Mouse (Mus musculus): ENCODE results near the gene Gp2. TPM values are rescaled to one million over a fixed set of nuclear protein-coding genes. Genes with fewer than 3 reads are reported as not detected.

Gene Gp2
- not detected in 2 replicates for polyA plus RNA-seq (2012; rRNA removed)

DNA sequence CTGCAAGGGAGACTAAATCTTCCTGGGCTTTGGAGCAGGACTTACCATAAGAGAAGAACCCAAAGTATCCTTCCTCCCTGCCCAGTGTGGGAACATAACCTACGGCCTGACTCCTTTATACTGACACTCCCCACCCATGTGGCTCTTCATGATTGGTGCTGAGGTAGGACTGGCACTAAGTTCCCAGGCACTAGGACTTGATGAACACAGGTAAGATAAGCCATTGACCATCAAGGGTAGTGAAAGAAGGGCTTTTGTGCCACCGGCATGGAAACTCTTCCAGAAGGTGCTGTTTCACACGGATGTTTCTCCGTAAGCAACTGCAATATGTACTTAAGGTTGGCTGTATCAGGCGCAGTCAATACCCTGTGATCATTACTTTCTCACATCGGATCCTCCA, at the start of gene Gp2:
Gp2 (minus strand) TSS at position 101 of the 400 bp plus-strand sequence.

GRCm38 (mm10) chr7:119479256-119479655, 20.2 kb upstream of the Gp2 start, which contains the start of gene Umod:
Umod (minus strand) TSS chr7:119479282.

Other genes starting within 250 kb of the Gp2 start
- not detected in 2 replicates for gene Umod, start 20.0 kb upstream of the Gp2 start, polyA plus RNA-seq (2012; rRNA removed)
- gene Acsm5, start 60.2 kb upstream of the Gp2 start, polyA plus RNA-seq (2012; rRNA removed) = 0.02 and 0.03 TPM in 2 replicates
- 0.09 and 0.10 TPM in 2 replicates for gene Pdilt, start 64.2 kb upstream of the Gp2 start, polyA plus RNA-seq (2012; rRNA removed)
- gene Acsm2, start 95.1 kb upstream of the Gp2 start, polyA plus RNA-seq (2012; rRNA removed) = not detected in 2 replicates
- 0.09 TPM in 1 of 2 replicates, not detected in the other for gene Acsm1, start 147.7 kb upstream of the Gp2 start, polyA plus RNA-seq (2012; rRNA removed)
- 0.49 TPM in 1 of 2 replicates, not detected in the other for gene Acsm4, start 230.7 kb upstream of the Gp2 start, polyA plus RNA-seq (2012; rRNA removed)

Data from central nervous system, embryonic 14 days (tissue).